Mouse (Mus musculus) intestine, postnatal 0 days (tissue): Measurements from ENCODE around the gene Grid1. TPM values are rescaled to one million over a fixed set of nuclear protein-coding genes. Genes with fewer than 3 reads are reported as not detected.

Source experiments
- ATAC-seq: fragments of 200-750 bp; cut with Nextera tagmentation; 2 replicates; pipeline ENCODE4 v1.8.0; 2017; ENCODE audit warnings: mild to moderate bottlenecking, moderate TSS enrichment, moderate library complexity
- H3K27ac ChIP-seq: fragments of 300-500 bp; sonication (generic); 2 replicates; pipeline ENCODE4 v1.5.1; 2014; ENCODE audit warnings: mild to moderate bottlenecking, low read depth, low read length, moderate library complexity
- H3K27me3 ChIP-seq: fragments of 300-500 bp; sonication (generic); replicated peaks from 2 replicates; pipeline ENCODE4 v1.6.1; 2014; ENCODE audit warnings: low read length, mixed read lengths; ENCODE audit not compliant: control insufficient read depth, insufficient read depth
- H3K36me3 ChIP-seq: fragments of 300-500 bp; sonication (generic); 2 replicates; pipeline ENCODE4 v1.6.1; 2014; ENCODE audit warnings: mild to moderate bottlenecking, moderate library complexity; ENCODE audit not compliant: control insufficient read depth, insufficient read depth
- H3K4me1 ChIP-seq: fragments of 300-500 bp; sonication (generic); replicated peaks from 2 replicates; pipeline ENCODE4 v1.6.1; 2014; ENCODE audit warnings: antibody characterized with exemption, low read length, mixed read lengths; ENCODE audit not compliant: control insufficient read depth, insufficient read depth
- H3K4me2 ChIP-seq: fragments of 300-500 bp; sonication (generic); replicated peaks from 2 replicates; pipeline ENCODE4 v1.6.1; 2014; ENCODE audit warnings: low read depth, mild to moderate bottlenecking, moderate library complexity
- H3K4me3 ChIP-seq: fragments of 300-500 bp; sonication (generic); 2 replicates; pipeline ENCODE4 v1.5.1; 2014; ENCODE audit warnings: low read depth, low read length
- H3K9ac ChIP-seq: fragments of 300-500 bp; sonication (generic); 2 replicates; pipeline ENCODE4 v1.6.1; 2014; ENCODE audit warnings: mild to moderate bottlenecking, low read depth, low read length
- H3K9me3 ChIP-seq: fragments of 300-500 bp; sonication (generic); 2 replicates; pipeline ENCODE4 v1.6.1; 2016; ENCODE audit warnings: mixed run types; ENCODE audit not compliant: control insufficient read depth
- CTCF ChIP-seq: sonication (generic); IDR thresholded peaks from 2 replicates; pipeline ENCODE4 v1.5.1; 2016; ENCODE audit warnings: low read depth, mild to moderate bottlenecking, control low read depth, antibody characterized with exemption, moderate library complexity
- WGBS: fragments of 180-500 bp; shearing (Covaris S2); extraction: QIAGEN DNeasy Blood & Tissue Kit; methylation state at CpG from one replicate; pipeline ENCODE4 v1.1.7; 2014; 5-methylcytosine and 5-hydroxymethylcytosine counted together
- polyA plus RNA-seq: library from polyadenylated mRNA; unstranded; fragments of >200 nt; fragmentation: Nextera tagmentation; extraction: Ambion mirVana; gene quantifications from 2 replicates; pipeline ENCODE4 v1.2.1, GENCODE M21; 2015

The Grid1 gene
- polyA plus RNA-seq, 1 experiment from 2014 or later = 0.12 TPM

- Histone ChIP-seq H3K4me1 (no peaks in the 10 kb centered on the region), H3K27ac (no peak overlapping the region), H3K36me3 (no peaks in the 10 kb centered on the region), H3K9me3 (no peaks in the 10 kb centered on the region), H3K27me3 (no peaks in the 10 kb centered on the region), H3K9ac (no peak overlapping the region), H3K4me2 (no peak overlapping the region), H3K4me3 (no peak overlapping the region)
- ATAC-seq = no peak
- 36% methylated on average over 1 of the region's 1 CpGs for WGBS
- no peak for TF ChIP-seq CTCF
Observed at GRCm38 (mm10) chr14:34917111-34917510, 97.2 kb downstream of the Grid1 start.

DNA sequence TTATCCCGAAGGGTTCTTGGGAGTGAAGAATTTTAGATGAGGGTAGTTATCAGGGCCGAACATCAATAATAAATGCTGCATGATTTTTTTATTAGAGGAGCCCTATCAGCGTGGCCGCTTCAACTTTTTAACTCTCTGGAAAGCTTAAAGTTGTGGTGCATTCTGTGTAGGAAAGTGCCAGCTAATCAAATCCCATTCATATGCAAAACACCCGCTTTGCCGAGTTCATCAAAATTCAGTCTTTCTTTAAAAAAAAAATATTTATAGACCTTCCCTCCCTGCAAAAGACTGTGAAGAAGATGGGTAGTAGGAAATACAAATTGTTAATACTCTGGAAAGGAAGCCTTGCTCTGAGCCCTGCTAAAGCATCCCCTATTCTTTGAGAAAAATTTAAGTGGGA is 99.3 kb downstream of the Grid1 start:
- no peak for ATAC-seq
- no peak overlapping the region for H3K4me3 ChIP-seq
- no peak overlapping the region for H3K9ac ChIP-seq
- no peaks in the 10 kb centered on the region for H3K36me3 ChIP-seq
- H3K27me3 ChIP-seq = no peaks in the 10 kb centered on the region
- no peak for TF ChIP-seq CTCF
- H3K4me2 ChIP-seq = no peak overlapping the region
- H3K9me3 ChIP-seq = no peaks in the 10 kb centered on the region
- 80% methylated on average over 6 of the region's 6 CpGs for WGBS
- no peaks in the 10 kb centered on the region for H3K4me1 ChIP-seq
- no peak overlapping the region for H3K27ac ChIP-seq

DNA sequence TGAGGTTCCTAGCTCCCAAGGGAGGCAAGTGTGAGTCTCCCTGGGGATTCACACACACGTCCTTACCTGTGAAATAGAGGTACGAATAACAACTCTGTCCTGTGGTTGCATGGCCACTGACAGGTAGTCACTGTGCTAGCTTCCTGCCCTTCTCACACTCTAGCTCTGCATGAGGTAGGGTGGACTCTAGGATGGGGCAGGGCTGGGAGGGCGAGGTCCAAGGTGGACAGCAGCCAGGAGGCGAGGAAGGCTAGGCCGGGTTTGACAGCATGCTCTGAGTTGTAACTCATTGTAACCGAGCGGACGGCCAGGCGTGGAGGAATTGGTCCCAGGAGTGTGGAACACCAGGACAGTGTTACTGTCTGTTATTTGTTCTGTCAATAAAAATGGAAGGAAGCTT is 101.4 kb downstream of the Grid1 start:
- H3K9ac ChIP-seq = no peak overlapping the region
- no peaks in the 10 kb centered on the region for H3K9me3 ChIP-seq
- no peaks in the 10 kb centered on the region for H3K4me1 ChIP-seq
- H3K36me3 ChIP-seq = no peaks in the 10 kb centered on the region
- no peaks in the 10 kb centered on the region for H3K27me3 ChIP-seq
- no peak overlapping the region for H3K27ac ChIP-seq
- 64% methylated on average over 9 of the region's 9 CpGs for WGBS
- H3K4me3 ChIP-seq = no peak overlapping the region
- H3K4me2 ChIP-seq = no peak overlapping the region
- no peak for TF ChIP-seq CTCF
- ATAC-seq = no peak

DNA sequence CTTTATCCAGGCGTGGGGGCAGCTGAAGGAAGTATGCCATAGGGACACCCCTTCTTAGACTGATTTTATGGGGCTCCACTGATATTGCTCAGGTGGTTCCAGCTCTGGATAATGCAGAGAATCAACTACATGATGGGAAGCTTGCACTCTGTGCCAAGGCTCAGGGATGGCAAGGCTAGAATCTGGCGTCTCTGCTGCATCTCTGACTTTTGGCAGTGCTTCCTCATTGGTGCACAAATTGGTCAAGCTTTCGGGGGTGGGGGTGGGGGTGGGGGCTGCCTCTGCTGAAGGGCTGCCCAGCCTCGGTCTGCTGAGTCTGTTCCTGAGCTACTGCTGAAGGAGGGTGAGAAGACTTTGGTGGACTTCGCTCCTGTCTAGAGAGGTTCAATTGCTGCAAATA is 105.1 kb downstream of the Grid1 start:
- Histone ChIP-seq H3K9ac (no peak overlapping the region), H3K27me3 (no peaks in the 10 kb centered on the region), H3K4me2 (no peak overlapping the region), H3K9me3 (no peaks in the 10 kb centered on the region), H3K4me3 (no peak overlapping the region), H3K27ac (no peak overlapping the region), H3K4me1 (no peaks in the 10 kb centered on the region), H3K36me3 (no peaks in the 10 kb centered on the region)
- TF ChIP-seq CTCF = no peak
- ATAC-seq = no peak
- 71% methylated on average over 5 of the region's 5 CpGs for WGBS

DNA sequence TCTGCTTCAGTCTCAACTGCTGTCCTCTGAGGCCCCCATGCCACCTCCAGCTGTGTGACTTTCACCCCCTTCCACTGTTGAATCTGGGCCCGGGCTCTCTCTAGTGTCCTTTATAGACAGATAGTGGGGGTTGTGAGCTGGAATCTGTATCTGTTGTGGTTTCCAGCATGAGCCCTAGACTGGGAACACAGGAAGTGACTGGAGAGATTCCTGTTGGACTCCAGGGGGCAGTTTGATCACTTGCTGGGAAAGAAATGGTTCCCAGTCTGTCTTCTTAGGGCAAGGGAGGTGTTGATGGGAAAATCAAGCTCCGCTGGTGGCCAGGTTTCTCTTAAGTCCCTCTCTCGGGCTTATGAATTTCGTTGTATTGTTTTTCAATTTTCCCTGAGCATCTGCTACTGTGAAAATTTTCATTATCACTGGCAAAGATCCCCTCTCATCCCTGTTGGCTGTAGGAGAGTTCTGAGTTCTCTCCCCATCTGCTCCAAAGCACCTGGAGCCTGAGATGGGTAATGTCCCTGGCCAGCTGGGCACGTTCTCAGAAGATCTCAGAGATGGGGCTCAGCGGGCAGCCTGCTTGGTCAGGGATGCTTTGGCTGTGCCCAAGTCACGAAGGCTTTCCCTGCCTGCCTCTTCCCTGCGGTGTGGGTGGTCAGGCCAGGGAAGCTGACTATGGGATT is 110.3 kb downstream of the Grid1 start:
- TF ChIP-seq CTCF = peak; percentile 8; the same call in 1 of the 2 replicates
- H3K27ac ChIP-seq = no peak overlapping the region
- 84% methylated on average over 8 of the region's 8 CpGs for WGBS
- H3K27me3 ChIP-seq = no peaks in the 10 kb centered on the region
- no peak overlapping the region for H3K9ac ChIP-seq
- no peaks in the 10 kb centered on the region for H3K36me3 ChIP-seq
- ATAC-seq = no peak
- H3K9me3 ChIP-seq = no peaks in the 10 kb centered on the region
- H3K4me2 ChIP-seq = no peak overlapping the region
- no peak overlapping the region for H3K4me3 ChIP-seq
- no peaks in the 10 kb centered on the region for H3K4me1 ChIP-seq

DNA sequence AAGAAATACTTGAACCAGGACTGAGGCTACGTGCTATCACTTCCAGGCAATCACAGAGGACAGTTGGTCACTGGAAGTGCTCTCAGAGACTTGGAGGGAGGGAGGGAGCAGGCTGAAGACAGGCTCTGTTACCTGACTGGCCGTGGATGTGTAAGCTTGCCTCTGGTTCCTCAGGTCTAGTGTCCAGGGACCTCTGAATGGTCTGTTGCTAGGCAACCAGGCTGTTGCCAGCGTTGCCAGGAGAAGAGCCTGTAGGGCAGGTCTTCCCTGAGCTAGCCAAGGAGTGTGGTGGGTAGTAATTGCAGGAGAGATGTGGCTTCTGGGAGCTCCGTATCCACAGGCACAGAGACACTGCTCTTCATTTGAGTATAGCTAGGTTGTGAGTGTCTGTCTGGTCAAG is 113.3 kb downstream of the Grid1 start:
- Histone ChIP-seq H3K4me3 (no peak overlapping the region), H3K36me3 (no peaks in the 10 kb centered on the region), H3K4me2 (no peak overlapping the region), H3K27me3 (no peaks in the 10 kb centered on the region), H3K9me3 (no peaks in the 10 kb centered on the region), H3K4me1 (no peaks in the 10 kb centered on the region), H3K9ac (no peak overlapping the region), H3K27ac (no peak overlapping the region)
- 25% methylated on average over 4 of the region's 4 CpGs for WGBS
- no peak for ATAC-seq
- no peak for TF ChIP-seq CTCF

DNA sequence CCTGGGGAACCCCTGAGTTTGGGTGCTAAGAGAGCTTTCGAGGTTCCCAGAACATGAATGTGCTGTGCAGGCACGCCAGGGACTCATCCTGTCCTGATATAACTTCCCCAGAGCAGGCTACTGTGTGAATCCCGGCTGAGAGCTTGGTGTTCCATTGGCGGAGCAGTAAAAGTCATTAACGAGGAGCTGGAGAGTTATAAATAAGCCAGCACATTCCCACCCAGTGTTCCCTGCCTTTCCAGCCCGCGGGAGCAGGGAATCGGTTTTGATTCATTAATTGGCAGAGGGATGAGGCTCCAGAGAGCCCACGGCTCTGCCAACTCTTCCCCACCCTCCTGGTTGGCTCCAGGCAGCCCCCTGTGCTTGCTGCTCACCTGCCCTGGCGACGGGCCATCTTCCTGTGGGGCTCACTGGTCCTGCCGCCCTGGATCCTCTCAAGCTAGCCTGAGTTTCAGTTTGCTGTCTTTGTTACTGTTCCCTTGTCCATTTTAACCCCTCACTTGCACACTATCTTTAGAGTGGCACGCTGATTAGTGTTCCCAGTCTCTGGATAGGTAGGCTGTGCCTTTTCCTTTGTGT is 116.4 kb downstream of the Grid1 start:
- Histone ChIP-seq H3K27me3 (no peaks in the 10 kb centered on the region), H3K27ac (no peak overlapping the region), H3K9me3 (no peaks in the 10 kb centered on the region), H3K36me3 (no peaks in the 10 kb centered on the region), H3K4me2 (no peak overlapping the region), H3K4me1 (no peaks in the 10 kb centered on the region), H3K4me3 (no peak overlapping the region), H3K9ac (no peak overlapping the region)
- no peak for TF ChIP-seq CTCF
- no peak for ATAC-seq
- 31% methylated on average over 13 of the region's 13 CpGs for WGBS
